Mouse (Mus musculus): ENCODE results near the gene Trim23.
"Not testable (repeated sequence)": the region's sequence is repeated elsewhere in the genome, so short reads cannot be mapped to it uniquely, and the experiment has no call there.

Gene Trim23

GRCm38 (mm10) chr13:104178650-104179121, at the start of gene Trim23:
Trim23 (plus strand) TSS chr13:104178797.
- in situ Hi-C loops (cut with MboI; ENCODE audit: unreplicated experiment in 2 of 2): no loop called here

- in situ Hi-C loops (cut with MboI; ENCODE audit: unreplicated experiment in 2 of 2): loop anchor here (10.0 to 25.0 kb wide), 3 partner anchors 655 to 805 kb away; partner anchors contain the start of gene Srek1ip1 (in 1 of the 2)
These were observed 46.0 kb upstream of the Trim23 start for GRCm38 (mm10) chr13:104132561-104132960.

GRCm38 (mm10) chr13:104134510-104135085, 44.0 kb upstream of the Trim23 start:
- in situ Hi-C loops (cut with MboI; ENCODE audit: unreplicated experiment in 2 of 2): loop anchor here (5.0 to 25.0 kb wide), 4 partner anchors 648 to 803 kb away; partner anchors contain the start of gene Srek1ip1 (in 1 of the 2)

- in situ Hi-C loops (cut with MboI; ENCODE audit: unreplicated experiment in 2 of 2): loop anchor here (5.0 to 25.0 kb wide), 4 partner anchors 643 to 798 kb away; partner anchors contain the start of gene Srek1ip1 (in 1 of the 2)
These were observed 39.0 kb upstream of the Trim23 start for GRCm38 (mm10) chr13:104139369-104140209.

- in situ Hi-C loops (cut with MboI; ENCODE audit: unreplicated experiment in 2 of 2): loop anchor here in 1 of 2 experiments (25.0 kb wide), 2 partner anchors 642 to 792 kb away; partner anchors contain the start of gene Srek1ip1
These were observed 33.7 kb upstream of the Trim23 start for GRCm38 (mm10) chr13:104144871-104145270.

- in situ Hi-C loops (cut with MboI; ENCODE audit: unreplicated experiment in 2 of 2): loop anchor here in 1 of 2 experiments (25.0 kb wide), 2 partner anchors 642 to 792 kb away; partner anchors contain the start of gene Srek1ip1
These were observed 33.0 kb upstream of the Trim23 start for GRCm38 (mm10) chr13:104145646-104146045.

GRCm38 (mm10) chr13:104154180-104154579, 24.4 kb upstream of the Trim23 start:
- in situ Hi-C loops (cut with MboI; ENCODE audit: unreplicated experiment in 2 of 2): no loop called here

GRCm38 (mm10) chr13:104155106-104155505, 23.5 kb upstream of the Trim23 start:
- in situ Hi-C loops (cut with MboI; ENCODE audit: unreplicated experiment in 2 of 2): no loop called here

GRCm38 (mm10) chr13:104155686-104156085, 22.9 kb upstream of the Trim23 start:
- in situ Hi-C loops (cut with MboI; ENCODE audit: unreplicated experiment in 2 of 2): no loop called here

- in situ Hi-C loops (cut with MboI; ENCODE audit: unreplicated experiment in 2 of 2): no loop called here
These were observed 6.9 kb upstream of the Trim23 start for GRCm38 (mm10) chr13:104171711-104172110.

GRCm38 (mm10) chr13:104172498-104172897, 6.1 kb upstream of the Trim23 start:
- in situ Hi-C loops (cut with MboI; ENCODE audit: unreplicated experiment in 2 of 2): no loop called here

- in situ Hi-C loops (cut with MboI; ENCODE audit: unreplicated experiment in 2 of 2): no loop called here
These were observed 1.7 kb upstream of the Trim23 start for GRCm38 (mm10) chr13:104176874-104177273.

GRCm38 (mm10) chr13:104177796-104178649, 574 bp upstream of the Trim23 start, which contains the start of gene Trappc13:
Trappc13 (minus strand) TSS chr13:104178469.
- in situ Hi-C loops (cut with MboI; ENCODE audit: unreplicated experiment in 2 of 2): no loop called here

- in situ Hi-C loops (cut with MboI; ENCODE audit: unreplicated experiment in 2 of 2): no loop called here
These were observed 735 bp downstream of the Trim23 start for GRCm38 (mm10) chr13:104179176-104179888.

GRCm38 (mm10) chr13:104187357-104187756, 8.8 kb downstream of the Trim23 start:
- in situ Hi-C loops (cut with MboI; ENCODE audit: unreplicated experiment in 2 of 2): no loop called here

- in situ Hi-C loops (cut with MboI; ENCODE audit: unreplicated experiment in 2 of 2): not testable (repeated sequence)
These were observed 17.3 kb downstream of the Trim23 start for GRCm38 (mm10) chr13:104195891-104196290.

GRCm38 (mm10) chr13:104204313-104204712, 25.7 kb downstream of the Trim23 start:
- in situ Hi-C loops (cut with MboI; ENCODE audit: unreplicated experiment in 2 of 2): no loop called here

GRCm38 (mm10) chr13:104227478-104227877, 48.9 kb downstream of the Trim23 start:
- in situ Hi-C loops (cut with MboI; ENCODE audit: unreplicated experiment in 2 of 2): no loop called here

GRCm38 (mm10) chr13:104228384-104229066, 49.9 kb downstream of the Trim23 start, which contains the start of the genes Cenpk and Ppwd1:
Cenpk (plus strand) TSS chr13:104228611.
Ppwd1 (minus strand) TSS chr13:104228843.
- in situ Hi-C loops (cut with MboI; ENCODE audit: unreplicated experiment in 2 of 2): no loop called here
